Mouse (Mus musculus) myocyte (in vitro differentiated cells): Measurements from ENCODE around the gene Fads1. TPM values are rescaled to one million over a fixed set of nuclear protein-coding genes. Genes with fewer than 3 reads are reported as not detected.

Source experiments
- H3K27me3 ChIP-seq: one replicate; pipeline ENCODE4 v1.6.1; 2011; ENCODE audit not compliant: control insufficient read depth, insufficient read depth, insufficient read length
- H3K36me3 ChIP-seq: one replicate; pipeline ENCODE4 v1.6.1; 2011; ENCODE audit not compliant: control insufficient read depth, insufficient read depth
- H3K4me2 ChIP-seq: one replicate; pipeline ENCODE4 v1.6.1; 2011; ENCODE audit warnings: low read depth, control low read depth
- H3K4me3 ChIP-seq: one replicate; pipeline ENCODE4 v1.5.1; 2011; ENCODE audit warnings: mild to moderate bottlenecking, control low read depth, moderate library complexity
- H3K79me2 ChIP-seq: one replicate; pipeline ENCODE4 v1.6.1; 2011; ENCODE audit not compliant: control insufficient read depth, insufficient read depth
- H3ac ChIP-seq: one replicate; pipeline ENCODE4 v1.6.1; 2011; ENCODE audit not compliant: control insufficient read depth, insufficient read length
- CEBPB ChIP-seq: IDR thresholded peaks from 2 replicates; pipeline ENCODE4 v1.6.1; 2011; ENCODE audit warnings: mild to moderate bottlenecking, moderate library complexity; ENCODE audit not compliant: poor library complexity, insufficient read depth, severe bottlenecking
- E2F4 ChIP-seq: IDR thresholded peaks from one replicate; pipeline ENCODE4 v1.6.1; 2011; ENCODE audit warnings: mild to moderate bottlenecking, control low read depth, moderate library complexity; ENCODE audit not compliant: insufficient read depth
- MAX ChIP-seq: IDR thresholded peaks from one replicate; pipeline ENCODE4 v1.6.1; 2011; ENCODE audit warnings: low read depth, mild to moderate bottlenecking, control low read depth
- MYOD1 ChIP-seq, 3 experiments: IDR thresholded peaks; one replicate each; pipeline ENCODE4 v1.6.1; 2011; ENCODE audit warnings: control low read depth in 2 of 3, low read depth in 2 of 3, mild to moderate bottlenecking in 2 of 3, moderate library complexity in 1 of 3; ENCODE audit not compliant: insufficient read length in 2 of 3, control insufficient read depth in 1 of 3
- MYOG ChIP-seq, 3 experiments: IDR thresholded peaks; one replicate each; pipeline ENCODE4 v1.6.1; 2011; ENCODE audit warnings: control low read depth in 2 of 3, low read depth in 2 of 3, mild to moderate bottlenecking in 2 of 3; ENCODE audit not compliant: insufficient read length in 2 of 3, control insufficient read depth in 1 of 3, insufficient read depth in 1 of 3
- POLR2A ChIP-seq: IDR thresholded peaks from one replicate; pipeline ENCODE4 v1.6.1; 2011; ENCODE audit warnings: low read depth, mild to moderate bottlenecking, control low read depth, moderate library complexity; ENCODE audit not compliant: insufficient read length
- POLR2AphosphoS2 ChIP-seq: IDR thresholded peaks from one replicate; pipeline ENCODE4 v1.6.1; 2011; ENCODE audit warnings: low read depth, control low read depth; ENCODE audit not compliant: insufficient read length
- REST ChIP-seq: IDR thresholded peaks from one replicate; pipeline ENCODE4 v1.6.1; 2011; ENCODE audit warnings: mild to moderate bottlenecking, control low read depth, moderate library complexity; ENCODE audit not compliant: insufficient read depth, insufficient read length
- SRF ChIP-seq: IDR thresholded peaks from one replicate; pipeline ENCODE4 v1.6.1; 2011; ENCODE audit warnings: low read depth; ENCODE audit not compliant: control insufficient read depth, insufficient read length
- TCF12 ChIP-seq: IDR thresholded peaks from one replicate; pipeline ENCODE4 v1.6.1; 2011; ENCODE audit warnings: mild to moderate bottlenecking, control low read depth; ENCODE audit not compliant: poor library complexity, insufficient read depth, severe bottlenecking
- TCF3 ChIP-seq: IDR thresholded peaks from one replicate; pipeline ENCODE4 v1.6.1; 2011; ENCODE audit warnings: low read depth, control low read depth; ENCODE audit not compliant: insufficient read length
- USF1 ChIP-seq: IDR thresholded peaks from one replicate; pipeline ENCODE4 v1.6.1; 2011; ENCODE audit warnings: low read depth, mild to moderate bottlenecking, control low read depth, moderate library complexity
- polyA plus RNA-seq: library from polyadenylated mRNA; unstranded; fragments of >200 nt; fragmentation: generic; extraction: Trizol; gene quantifications from one replicate; pipeline ENCODE4 v1.2.1, GENCODE M21; 2012; ENCODE audit warnings: missing spikeins

The Fads1 gene
- polyA plus RNA-seq, 1 experiment, result 120 TPM

- H3K27me3 ChIP-seq, result peaks cover 83% of the 10 kb centered on the region
- H3K4me3 ChIP-seq, result no peak overlapping the region
- no peak overlapping the region for H3K4me2 ChIP-seq
- H3K79me2 ChIP-seq, result no peaks in the 10 kb centered on the region
- no peak for TF ChIP-seq POLR2AphosphoS2
- no peak for TF ChIP-seq MAX
- TF ChIP-seq REST, result no peak
- no peak for TF ChIP-seq POLR2A
- TF ChIP-seq CEBPB, result no peak
- no peak for TF ChIP-seq SRF
- TF ChIP-seq TCF12, result no peak
- TF ChIP-seq USF1, result no peak
- no peak for TF ChIP-seq E2F4
- TF ChIP-seq MYOD1 (IDR thresholded peaks at IDR 0.05; ENCODE audit: control insufficient read depth in 1 of 3, insufficient read length in 2 of 3, low read depth in 2 of 3), result no peak
- no peak for TF ChIP-seq MYOG (IDR thresholded peaks at IDR 0.05; ENCODE audit: control insufficient read depth in 1 of 3, insufficient read depth in 1 of 3, insufficient read length in 2 of 3, low read depth in 2 of 3)
- no peak for TF ChIP-seq TCF3
- no peak overlapping the region for H3ac ChIP-seq
- no peaks in the 10 kb centered on the region for H3K36me3 ChIP-seq
Measured at GRCm38 (mm10) chr19:10231871-10232270, 49.2 kb downstream of the Fads1 start.

DNA sequence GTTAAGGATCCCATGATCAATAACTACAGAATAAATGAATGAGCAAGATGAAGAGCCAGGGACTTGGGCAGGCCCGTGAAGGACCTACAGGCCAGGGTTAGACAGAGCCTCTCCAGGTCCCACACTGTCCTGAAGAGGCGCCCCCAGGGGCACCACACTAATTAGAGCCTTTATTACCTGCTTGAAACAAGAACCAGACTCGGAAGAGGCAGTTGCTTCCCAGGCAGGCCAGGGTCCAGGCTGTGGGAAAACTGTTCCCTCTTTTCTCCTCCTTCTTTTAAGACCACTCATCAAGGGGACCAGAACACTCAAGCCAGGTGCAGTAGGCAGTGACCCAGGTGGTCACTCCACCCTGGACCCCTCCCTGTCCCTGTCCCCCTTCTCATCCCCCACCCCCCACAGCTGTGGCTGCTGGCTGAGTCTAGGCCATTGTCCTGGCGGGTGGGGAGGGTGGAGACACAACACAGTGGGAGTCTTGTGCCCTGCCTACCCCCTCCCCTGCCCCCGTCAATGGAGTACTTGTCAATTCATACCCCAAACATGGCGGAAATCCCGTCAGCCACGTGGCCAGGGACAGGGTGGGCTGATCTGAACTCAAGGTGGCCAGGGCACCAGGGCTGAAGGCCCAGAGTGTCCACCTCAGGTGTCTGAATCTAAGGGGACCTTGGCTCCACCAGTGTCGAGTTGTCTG lies 49.8 kb downstream of the Fads1 start:
- peaks cover 77% of the 10 kb centered on the region for H3K27me3 ChIP-seq
- no peak overlapping the region for H3K4me3 ChIP-seq
- no peaks in the 10 kb centered on the region for H3K79me2 ChIP-seq
- no peak overlapping the region for H3ac ChIP-seq
- no peak overlapping the region for H3K4me2 ChIP-seq
- no peaks in the 10 kb centered on the region for H3K36me3 ChIP-seq
- TF ChIP-seq USF1, result no peak
- no peak for TF ChIP-seq POLR2AphosphoS2
- TF ChIP-seq REST, result no peak
- TF ChIP-seq TCF12, result no peak
- no peak for TF ChIP-seq TCF3
- TF ChIP-seq MYOD1 (IDR thresholded peaks at IDR 0.05; ENCODE audit: control insufficient read depth in 1 of 3, insufficient read length in 2 of 3, low read depth in 2 of 3), result no peak

DNA sequence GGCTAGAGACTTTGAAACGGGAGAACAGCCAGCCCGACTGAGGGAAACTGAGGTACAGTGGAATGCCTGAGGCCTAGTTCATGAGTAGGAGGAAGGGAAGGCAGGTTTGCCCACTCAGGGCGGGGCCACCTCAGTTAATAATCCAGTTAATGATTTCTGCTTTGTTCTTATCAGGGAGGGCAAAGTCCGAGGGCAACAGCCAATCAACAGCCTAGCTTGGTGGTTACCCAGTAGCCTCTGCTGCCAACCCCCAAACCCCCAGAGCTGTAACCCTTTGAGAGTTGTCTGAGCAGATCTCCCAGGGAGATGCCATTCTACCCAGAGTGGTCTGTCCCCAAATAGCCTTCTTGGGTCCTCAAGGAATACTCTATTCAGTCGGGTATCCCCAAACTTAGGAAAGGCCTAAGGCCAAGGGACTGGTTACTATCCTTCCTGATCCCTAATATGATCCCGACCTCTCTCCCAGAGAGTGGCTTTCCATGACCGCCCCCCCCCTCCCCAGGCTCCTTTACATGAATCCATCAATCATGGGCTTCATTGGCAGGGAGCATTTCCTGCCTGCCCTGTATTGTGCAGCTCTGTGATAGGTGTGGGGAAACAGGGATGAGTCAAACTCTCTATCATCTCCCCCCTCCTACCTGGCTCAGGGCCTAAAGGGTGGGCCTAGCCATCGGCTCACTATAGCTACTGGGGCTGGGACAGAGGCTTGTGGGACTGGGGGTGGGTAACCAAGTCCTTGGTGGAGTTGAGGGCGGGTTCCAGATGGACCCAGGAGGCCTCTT lies 53.3 kb downstream of the Fads1 start:
- Histone ChIP-seq H3K4me3 (no peak overlapping the region), H3K36me3 (no peaks in the 10 kb centered on the region), H3K79me2 (no peaks in the 10 kb centered on the region), H3ac (no peak overlapping the region), H3K4me2 (no peak overlapping the region), H3K27me3 (peaks cover 42% of the 10 kb centered on the region)
- TF ChIP-seq MYOD1 (IDR thresholded peaks at IDR 0.05; ENCODE audit: control insufficient read depth in 1 of 3, insufficient read length in 2 of 3, low read depth in 2 of 3) (no peak), MYOG (IDR thresholded peaks at IDR 0.05; ENCODE audit: control insufficient read depth in 1 of 3, insufficient read depth in 1 of 3, insufficient read length in 2 of 3, low read depth in 2 of 3) (no peak), CEBPB (no peak), POLR2AphosphoS2 (no peak), REST (no peak), E2F4 (no peak), SRF (no peak), POLR2A (no peak), MAX (no peak), TCF12 (no peak), TCF3 (no peak)

DNA sequence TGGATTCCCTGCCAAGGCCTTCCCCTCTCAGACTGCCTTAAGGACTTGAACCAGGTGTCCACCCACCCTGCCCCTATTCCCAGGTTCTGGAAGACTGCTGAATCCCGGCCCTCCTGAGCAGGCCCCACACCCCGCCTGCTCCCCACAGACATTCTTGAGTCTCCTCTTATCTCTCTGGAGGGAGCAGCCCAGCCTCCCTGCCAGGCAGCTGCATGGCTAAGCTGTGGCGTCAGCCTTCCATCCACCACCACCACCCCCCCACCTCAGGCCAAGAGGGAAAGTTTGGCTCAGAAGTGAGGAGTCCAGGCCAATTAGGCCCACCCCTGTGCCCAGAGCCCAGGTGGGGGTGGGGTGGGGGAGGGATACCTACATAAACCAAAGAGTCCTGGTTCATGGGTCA lies 55.8 kb downstream of the Fads1 start:
- no peak for TF ChIP-seq POLR2A
- TF ChIP-seq TCF12, result no peak
- TF ChIP-seq MAX, result no peak
- peak in 2 of 3 experiments; percentile 49 to 78 for TF ChIP-seq MYOG (IDR thresholded peaks at IDR 0.05; ENCODE audit: control insufficient read depth in 1 of 3, insufficient read depth in 1 of 3, insufficient read length in 2 of 3, low read depth in 2 of 3)
- no peak for TF ChIP-seq TCF3
- peak in 2 of 3 experiments; percentile 4 to 62 for TF ChIP-seq MYOD1 (IDR thresholded peaks at IDR 0.05; ENCODE audit: control insufficient read depth in 1 of 3, insufficient read length in 2 of 3, low read depth in 2 of 3)
- H3K4me3 ChIP-seq, result no peak overlapping the region
- no peaks in the 10 kb centered on the region for H3K79me2 ChIP-seq
- H3K4me2 ChIP-seq, result no peak overlapping the region
- peaks cover 17% of the 10 kb centered on the region for H3K27me3 ChIP-seq
- no peak overlapping the region for H3ac ChIP-seq
- no peaks in the 10 kb centered on the region for H3K36me3 ChIP-seq

DNA sequence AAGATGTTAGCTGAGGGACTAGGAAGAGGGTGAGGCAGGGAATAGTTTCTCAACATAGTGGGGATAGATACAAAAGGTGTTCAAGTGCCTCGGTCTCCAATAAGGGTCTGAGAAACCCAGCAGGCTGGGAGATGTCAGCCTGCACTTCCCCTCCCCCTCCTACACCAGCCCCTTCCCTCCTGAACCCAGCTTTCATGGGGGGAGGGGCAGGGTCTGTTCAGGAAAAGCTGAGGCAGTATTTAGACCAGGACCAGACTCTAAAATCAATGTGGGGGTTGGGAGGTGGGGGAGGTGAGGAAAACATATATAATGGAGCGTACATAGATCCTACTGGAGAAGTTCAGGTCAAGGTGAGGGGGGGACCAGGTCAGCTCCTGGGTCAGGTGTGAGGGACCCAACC lies 56.7 kb downstream of the Fads1 start:
- no peak overlapping the region for H3K4me2 ChIP-seq
- no peak for TF ChIP-seq USF1
- peak overlapping the region; percentile 5 for H3K4me3 ChIP-seq
- no peaks in the 10 kb centered on the region for H3K79me2 ChIP-seq
- peaks cover 8% of the 10 kb centered on the region for H3K27me3 ChIP-seq
- H3ac ChIP-seq, result no peak overlapping the region
- H3K36me3 ChIP-seq, result no peaks in the 10 kb centered on the region
